Mouse (Mus musculus) kidney, adult 8-10 months (tissue): ENCODE data around the gene Slc25a10.
"Not testable (repeated sequence)": the region's sequence is repeated elsewhere in the genome, so short reads cannot be mapped to it uniquely, and the experiment has no call there.

ENCODE experiments used
- DNase-seq, 2 experiments: peaks; one replicate each; pipeline ENCODE4 v3.0.0; 2022

The Slc25a10 gene

DNA sequence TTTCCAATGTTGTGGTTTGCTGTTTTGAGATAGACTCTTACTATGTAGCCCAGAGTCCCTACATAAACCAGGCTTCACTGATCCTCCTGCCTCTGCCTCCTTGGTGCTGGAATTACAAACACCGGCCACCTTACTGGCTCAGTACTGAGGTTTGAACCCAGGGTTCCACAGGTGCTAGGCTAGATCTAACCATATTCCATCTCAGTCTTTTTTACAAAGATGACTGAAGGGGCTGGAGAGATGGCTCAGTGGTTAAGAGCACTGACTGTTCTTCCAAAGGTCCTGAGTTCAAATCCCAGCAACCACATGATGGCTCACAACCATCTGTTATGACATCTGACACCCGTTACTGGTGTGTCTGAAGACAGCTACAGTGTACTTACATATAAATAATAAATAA is 22.6 kb downstream of the Slc25a10 start:
- DNase-seq: not testable (repeated sequence)

DNA sequence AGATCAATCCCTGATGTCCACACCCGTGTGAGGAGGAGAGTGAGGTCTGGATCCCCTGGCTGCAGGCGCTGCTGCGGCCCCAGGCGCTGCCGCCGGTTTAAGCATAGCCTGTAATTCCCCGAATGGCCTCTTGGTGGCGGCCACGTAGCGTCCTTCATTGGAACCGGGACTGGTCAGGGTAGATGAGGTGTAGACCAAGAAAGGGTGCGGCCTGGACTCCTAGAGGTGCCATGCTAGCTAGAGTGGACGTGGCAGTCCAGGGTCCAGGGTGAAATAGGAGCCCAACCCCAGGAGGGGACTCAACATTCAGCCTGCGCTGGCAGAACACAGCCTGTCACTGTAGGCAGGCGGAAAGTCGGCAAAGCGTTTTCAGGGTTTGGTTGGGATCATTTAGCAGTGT is 24.0 kb downstream of the Slc25a10 start:
- DNase-seq: peak; percentile 84 to 94

DNA sequence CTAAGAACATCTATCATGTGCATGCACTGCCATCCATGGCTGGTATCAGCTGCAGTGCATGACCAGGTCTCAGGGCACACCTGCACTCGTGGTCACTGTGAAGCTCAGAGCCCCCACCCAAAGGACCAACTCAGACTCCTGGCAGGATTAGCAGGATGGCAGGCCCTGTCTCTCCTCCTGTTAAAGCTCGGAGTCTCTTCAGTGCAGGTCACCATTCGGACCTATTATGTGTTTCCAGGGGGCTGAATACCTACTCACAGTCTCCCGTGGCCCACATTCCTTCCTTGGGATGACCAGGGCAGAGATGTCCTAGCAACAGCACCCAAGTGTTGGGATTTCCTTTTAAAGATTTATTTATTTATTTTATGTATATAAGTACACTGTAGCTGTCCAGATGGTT is 25.5 kb downstream of the Slc25a10 start:
- DNase-seq: no peak

DNA sequence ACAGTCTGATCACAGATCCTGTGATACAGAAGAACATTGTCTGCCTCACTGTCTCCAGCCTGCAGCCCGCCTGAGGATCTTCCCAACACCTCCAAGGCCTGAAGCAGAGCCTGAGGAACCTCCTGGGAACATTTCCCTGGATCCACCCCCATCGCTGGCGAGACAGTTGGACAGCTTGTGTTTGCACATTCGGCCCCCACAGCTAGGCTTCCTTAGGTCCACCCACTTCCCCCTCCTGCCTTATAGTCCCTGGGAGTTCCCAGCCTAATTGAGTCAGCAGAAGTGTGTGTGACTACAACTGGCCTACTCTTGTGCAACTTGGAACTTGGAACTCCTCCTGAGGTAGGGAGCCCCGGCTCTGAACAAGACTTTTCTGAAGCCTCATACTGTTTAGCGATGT is 26.4 kb downstream of the Slc25a10 start:
- no peak for DNase-seq

DNA sequence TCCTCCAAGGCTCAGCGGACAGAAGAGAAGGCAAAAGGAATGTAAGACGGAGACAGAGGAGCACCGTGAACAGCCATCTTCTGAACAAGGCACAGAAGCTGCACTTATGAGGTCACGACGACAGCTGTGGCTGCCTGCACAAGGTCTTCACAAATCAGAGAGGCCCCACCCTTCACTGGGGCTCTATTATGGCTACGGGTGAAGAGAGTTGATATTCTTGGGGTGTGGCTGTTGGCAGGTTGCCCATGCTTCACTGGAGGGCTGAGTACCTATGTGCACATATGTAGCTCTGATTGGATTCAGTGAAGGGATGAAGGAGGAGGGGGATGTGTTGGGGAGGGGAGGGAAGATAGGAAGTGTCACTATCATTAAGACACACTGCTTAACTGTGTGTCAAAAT is 26.9 kb downstream of the Slc25a10 start:
- no peak for DNase-seq

DNA sequence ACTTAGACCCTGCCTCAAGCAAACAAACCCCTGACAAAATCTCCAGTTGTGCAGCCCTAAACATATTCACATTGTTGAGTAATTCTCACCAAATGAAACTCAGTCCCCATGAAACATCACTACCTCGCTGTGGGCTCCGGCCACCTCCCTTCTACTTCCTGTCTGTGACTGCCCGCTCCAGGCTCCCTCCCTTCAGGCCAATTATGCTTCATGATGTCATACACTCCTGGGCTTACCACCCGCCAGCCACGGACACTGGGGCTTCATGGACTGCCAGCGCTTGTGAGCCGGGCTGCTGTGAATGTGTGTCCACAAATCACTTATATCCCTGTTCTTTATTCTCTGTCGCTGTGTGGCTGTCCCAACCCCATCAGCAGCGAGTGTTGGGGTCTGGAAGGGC is 28.1 kb downstream of the Slc25a10 start:
- DNase-seq: peak in 1 of 2 experiments; percentile 45

DNA sequence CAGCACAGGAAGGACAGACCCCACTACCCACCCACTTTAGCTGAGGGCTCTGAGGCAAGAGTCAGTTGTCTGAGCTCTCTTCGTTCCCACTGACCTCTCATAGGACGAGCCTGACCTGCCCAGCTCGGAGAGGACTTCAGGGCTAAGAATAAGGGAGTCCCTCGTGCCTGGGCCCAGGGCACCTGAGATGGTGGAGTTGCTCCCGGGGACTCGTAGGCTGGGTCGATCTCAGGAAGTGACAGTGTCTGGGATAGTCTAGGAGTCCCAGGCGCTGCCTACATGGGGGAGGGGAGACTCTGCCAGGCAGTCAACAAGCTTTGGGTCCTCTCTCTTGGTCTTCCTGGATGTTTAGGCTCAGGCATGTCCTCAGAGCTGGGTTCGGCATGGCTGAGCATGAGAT is 28.9 kb downstream of the Slc25a10 start:
- no peak for DNase-seq

DNA sequence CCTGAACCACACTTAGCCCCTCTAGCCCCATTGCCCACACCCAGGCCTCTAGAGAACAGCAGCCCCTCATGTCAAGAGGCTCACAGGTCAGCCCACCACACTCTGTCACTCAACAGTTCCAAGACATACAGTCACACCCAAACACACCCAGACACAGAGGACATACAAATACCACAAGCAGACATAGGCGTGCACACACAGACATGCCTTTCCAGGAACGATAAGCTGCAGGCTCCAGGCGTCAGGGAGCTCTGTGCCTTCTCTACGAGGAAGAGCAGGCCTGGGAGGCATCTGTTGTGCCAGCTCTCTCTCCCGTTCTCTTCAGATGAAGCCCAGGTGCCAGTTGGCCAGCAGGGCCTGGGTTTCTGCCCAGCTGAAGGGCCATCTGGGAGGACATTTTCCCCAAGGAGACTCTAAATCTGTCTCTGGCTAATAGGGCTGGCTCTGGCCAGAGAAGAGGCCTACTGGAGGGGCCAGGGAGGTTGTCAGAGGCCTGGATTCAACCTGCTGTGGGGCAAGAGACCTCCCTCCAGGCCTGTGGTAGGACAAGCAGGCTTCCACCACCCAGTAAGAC is 29.4 kb downstream of the Slc25a10 start:
- DNase-seq: no peak

DNA sequence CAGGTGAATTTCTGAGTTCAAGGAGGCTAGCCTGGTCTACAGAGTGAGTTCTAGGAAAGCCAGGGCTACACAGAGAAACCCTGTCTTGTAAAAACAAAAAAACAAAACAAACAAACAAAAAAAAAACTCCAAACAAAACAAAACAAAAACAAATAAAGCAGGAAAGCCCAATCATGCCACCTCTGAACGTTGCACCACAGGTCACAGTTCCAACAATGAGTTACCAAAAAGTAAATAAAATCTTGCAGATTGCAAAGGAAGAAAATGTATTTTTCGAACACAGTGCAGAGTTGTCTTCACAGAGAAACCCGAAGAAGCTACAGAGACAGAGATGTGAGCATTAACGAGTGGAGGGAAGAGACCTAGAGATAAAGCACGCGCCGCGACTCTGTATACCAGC is 30.9 kb downstream of the Slc25a10 start:
- no peak for DNase-seq

DNA sequence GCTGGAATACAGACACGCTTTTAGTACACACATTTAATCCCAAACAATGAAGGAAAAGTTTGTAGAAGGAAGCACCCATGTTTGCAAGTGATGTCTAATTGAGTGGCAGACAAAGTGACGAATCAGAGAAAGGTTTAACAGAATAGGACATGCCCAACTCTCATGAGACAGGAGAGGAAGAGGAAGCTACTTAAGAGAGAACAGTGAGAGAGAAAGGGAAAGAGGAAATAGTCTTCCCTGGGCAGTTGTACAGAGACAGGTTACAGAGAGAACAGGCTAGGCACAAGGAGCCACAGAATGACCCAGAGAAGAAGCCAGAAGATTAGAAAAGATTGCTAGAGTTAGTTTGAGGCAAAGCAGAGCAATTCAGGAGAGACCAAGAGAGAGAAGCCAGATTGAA is 34.3 kb downstream of the Slc25a10 start:
- no peak for DNase-seq

DNA sequence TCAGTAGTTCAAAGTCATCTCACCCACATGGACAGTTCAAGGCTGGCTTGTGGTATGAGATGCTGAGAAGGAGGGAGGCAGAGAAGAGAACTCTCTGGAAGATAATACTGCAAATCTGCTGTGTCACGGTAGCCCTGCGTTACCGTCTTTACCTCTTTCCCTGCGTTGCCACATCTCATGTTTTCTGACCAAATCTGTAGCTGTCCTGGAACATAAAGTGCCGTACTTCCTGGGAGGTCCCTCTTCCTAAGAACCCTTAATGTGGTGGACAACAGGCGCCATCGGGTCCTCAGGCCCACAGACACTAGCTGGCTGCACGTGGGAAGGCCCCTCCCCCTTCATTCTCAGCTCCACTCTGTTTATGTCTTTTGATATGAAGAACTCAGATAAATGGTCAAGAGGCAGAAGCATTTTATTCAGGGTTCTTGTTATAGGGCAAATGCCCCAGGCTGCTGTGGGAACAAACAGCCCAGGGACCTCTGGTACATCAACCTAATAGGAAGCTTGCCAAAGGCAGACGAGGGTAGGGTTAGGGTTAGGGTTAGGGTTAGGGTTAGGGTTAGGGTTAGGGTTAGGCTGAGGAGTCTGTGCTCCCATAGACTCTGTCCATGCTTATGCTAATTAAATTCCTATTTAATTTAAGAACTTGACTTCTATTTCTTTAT is 36.2 kb downstream of the Slc25a10 start:
- no peak for DNase-seq

DNA sequence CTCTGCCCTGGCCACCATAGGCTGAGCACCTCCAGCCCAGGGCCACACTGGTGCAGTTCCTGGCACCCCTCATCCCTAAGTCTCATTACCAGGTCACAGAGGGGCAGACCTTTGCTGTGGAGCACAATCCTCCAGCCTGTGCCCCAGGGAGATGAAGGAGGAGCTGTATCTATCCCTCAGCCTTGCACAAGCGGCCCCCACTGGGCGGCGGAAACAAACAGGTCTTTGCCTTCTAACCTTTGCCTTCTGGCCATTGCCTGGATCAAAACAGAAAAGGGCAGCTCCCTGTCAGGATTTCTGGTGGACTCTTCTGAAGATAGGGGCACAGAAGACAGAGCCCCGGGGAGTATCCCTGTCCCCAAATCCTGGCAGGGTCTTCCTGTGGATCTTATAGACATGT is 37.3 kb downstream of the Slc25a10 start:
- no peak for DNase-seq

DNA sequence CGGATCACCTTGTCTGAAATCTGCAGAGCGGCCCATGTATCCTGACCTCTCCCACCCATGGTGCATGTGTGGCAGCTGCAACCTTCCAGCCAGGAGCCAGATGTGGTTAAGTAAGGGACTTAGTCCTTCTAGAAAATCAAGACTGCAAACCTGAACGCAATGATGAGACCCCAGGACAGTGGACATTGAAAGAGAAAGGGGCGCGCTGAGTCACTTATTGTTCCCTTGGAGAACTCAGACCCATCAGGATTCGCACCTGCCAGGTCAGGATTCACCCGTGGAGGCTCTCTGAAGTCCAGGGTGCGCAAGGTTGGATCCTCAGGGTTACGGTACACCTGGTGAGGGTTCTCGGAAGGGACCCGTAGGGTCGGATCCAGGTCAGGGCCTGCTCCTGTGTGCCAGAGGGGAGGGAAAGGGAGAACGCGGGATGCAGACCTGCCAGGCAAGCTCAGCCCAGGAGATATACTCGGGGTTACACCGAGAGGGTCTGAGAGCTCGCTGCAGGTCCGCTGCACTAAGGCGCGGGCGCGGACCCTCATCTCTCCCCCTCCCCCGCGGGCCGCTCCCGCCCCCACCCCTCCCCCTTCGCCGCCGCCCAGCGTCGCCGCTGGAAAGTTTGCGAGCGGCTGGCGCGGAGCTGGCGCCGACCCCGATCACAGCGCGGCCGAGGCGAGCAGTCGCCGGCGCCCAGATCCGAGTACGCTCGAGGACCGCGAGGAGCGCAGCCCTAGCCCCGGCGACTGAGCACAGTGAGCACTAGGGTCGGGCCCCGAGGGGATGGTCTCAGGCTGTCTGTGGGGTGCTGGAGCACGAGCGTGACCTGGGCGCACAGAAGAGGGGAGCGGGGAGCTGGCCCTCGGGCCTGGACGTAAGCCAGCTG is 38.7 kb downstream of the Slc25a10 start, which contains the start of gene Gcgr:
TSS of gene Gcgr (plus strand) at position 615 of the 880 bp plus-strand sequence.
- no peak for DNase-seq

DNA sequence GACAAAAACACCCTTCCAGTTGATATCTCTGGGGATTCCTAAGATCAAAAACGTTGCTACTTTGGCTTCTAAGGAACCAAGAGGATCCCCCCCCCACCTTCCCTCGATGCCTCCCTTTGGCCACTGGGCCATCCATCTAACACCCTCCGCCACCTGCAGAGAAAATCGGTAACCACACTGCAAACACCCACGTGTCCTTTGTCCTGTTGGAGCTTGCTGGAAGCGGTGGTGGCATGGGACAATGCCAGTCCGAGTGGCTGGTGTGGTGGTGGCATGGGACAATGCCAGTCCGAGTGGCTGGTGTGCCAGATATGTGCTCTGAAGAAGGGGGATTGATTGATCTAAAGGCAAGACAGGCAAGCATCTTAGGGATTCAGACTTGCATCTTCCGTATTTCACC is 40.0 kb downstream of the Slc25a10 start:
- DNase-seq: no peak

DNA sequence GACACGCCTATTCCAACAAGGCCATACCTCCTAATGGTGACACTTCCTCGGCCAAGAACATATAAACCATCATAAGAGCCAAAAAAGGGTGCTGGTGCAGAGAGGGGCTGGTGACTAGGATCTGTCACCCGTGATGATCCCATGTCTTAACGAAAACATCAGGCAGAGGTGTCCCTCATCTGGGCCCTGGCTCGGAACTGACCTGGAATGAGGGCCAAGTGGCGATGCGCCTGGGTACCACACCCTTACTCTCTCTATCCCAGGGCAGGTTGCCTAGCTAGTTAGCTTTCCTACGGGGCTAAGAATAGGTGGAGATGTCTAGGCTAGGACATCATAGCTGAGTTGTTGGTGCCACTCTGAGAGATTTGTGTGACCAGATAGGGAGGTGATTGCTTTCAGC is 42.5 kb downstream of the Slc25a10 start:
- DNase-seq: no peak

DNA sequence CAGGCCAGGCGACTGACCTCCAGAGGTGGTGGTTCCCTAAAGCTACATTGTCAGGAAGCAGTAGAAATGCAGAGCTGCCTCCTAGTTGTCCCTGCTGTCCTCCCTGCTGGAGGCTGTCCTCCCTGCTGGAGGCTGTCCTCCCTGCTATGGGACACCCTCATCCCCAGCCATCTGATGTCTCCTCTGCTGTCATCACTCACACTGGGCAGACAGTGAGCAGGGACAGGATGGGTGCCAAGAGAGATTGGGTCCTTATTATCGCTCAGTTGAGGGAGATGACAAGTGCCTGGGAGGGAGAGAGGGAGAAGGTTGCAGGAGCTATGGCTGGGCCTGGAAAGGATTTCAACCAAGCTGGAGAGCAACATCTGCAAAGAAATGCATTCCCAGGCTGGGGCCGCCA is 43.5 kb downstream of the Slc25a10 start:
- no peak for DNase-seq

DNA sequence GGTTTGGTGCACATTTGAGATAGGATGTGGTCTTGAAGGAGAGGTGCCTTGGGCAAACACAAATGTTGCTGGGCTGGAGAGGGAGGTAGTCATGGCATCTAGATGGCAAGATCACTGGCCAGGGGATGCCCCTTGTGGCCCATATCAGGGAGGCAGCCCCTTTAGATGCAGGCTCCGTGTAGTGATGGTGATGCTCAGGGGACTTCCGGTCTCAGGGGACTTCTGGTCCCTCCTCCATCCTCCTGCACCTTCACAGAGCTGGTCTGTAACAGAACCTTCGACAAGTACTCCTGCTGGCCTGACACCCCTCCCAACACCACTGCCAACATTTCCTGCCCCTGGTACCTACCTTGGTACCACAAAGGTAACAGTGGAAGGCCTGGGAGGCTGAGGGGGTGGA is 44.2 kb downstream of the Slc25a10 start:
- no peak for DNase-seq

DNA sequence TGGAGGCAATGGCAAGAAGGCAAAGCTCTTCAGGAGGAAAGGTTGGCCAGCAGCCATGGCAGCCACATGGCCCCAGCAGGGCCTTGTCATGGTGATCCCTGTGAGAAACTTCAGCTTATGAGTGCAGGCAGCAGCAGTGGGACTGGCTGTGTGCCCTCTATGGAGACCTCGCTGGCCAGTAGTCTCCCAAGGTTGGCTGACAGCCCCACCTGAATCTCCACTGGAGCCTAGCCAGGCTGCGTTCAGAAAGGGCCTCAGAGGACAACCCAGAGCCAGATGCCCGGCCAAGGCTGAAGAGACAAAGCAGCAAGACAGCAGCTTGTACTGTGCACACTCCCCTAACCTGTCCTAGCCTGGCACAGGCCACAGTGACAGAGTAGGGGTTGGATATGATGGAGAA is 46.8 kb downstream of the Slc25a10 start:
- peak; percentile 87 to 91 for DNase-seq

DNA sequence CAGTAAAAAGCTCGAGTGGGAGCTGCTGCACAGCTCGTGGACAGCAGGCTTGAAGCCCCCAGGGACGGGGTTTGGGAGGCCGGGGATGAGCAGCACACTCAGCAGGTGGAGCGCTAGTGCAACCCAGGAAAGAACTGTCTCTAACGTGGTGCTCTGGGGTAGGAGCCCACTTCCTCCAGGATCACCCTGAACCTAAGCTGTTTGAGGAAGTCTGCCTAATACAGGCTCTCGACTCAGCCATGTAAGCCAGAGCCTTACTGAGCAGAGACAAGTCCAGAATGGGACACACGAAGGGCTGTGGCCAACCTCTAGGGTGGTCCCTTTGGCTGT is 47.3 kb downstream of the Slc25a10 start:
- no peak for DNase-seq

DNA sequence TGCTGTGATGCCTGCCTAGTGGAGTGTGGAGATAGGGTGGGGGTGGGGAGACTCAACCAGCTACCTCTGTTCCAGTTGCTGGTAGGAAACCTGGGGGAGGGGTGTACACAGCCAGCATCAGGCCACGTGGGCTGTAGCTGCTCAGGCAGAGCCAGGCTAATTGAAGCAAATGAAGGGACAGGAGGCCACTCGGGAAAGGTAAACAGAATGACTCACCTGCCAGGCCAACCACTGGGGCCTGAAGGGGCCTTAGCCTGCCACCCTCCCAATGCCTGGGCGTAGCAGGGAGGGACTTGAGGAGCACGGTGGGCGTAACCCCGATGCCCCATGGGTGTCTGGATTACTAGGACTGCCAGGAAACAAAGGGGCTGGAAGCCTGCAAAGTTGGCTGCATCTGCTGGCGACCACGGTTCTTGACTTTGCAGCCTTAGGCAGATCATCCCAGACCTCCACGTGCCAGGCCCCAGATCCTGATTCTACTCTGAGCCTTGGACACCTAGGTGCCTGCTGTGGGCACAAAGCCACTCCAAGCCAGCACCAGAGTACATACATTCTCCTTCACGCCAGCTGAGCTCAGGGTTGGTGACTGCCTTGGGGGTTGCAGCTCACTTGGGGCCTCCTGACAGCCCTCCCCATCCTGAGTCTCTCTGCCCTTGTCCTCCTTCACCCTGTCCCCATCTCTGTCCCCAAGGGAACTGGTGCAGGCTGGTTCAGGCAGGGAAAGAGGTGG is 47.8 kb downstream of the Slc25a10 start:
- peak; percentile 67 to 90 for DNase-seq

DNA sequence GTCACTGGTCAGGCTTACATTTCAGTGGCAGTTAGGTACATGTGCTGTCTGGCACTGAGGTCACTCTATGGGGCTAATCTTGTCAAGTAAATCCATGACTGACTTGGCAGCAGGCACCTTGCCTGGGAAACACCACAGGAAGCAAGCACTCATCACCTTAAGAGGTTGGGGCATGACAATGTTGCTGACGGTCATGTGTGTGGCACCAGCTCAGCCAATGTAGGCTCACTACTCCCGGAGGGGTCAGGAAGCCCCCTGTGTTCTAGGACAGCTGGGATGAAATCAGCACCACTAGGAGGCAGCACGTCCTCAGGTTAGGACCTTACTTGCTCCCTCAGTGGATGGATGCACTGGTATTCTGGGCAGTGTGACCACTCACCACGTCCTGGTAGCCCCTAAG is 50.3 kb downstream of the Slc25a10 start:
- DNase-seq: peak in 1 of 2 experiments; percentile 44

DNA sequence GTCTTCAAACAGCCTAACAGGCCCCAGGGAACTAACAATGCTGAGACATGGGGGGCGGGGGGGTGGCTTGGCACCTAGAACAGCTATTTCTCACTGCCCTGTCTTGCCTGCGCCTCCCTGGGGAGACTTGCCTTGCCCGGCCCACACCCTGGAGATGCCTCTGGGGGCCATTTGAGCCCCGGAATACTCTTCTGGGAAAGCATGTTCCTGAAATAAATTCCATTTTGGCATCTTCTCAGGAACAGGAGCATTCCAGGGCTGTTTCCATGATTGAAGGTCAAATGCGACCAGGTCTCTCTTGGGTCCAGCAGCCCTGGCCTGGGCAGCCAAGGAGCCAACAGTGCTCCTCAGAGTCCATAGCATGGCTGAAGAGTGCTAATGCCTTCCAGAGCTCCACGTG is 50.7 kb downstream of the Slc25a10 start:
- DNase-seq: no peak

DNA sequence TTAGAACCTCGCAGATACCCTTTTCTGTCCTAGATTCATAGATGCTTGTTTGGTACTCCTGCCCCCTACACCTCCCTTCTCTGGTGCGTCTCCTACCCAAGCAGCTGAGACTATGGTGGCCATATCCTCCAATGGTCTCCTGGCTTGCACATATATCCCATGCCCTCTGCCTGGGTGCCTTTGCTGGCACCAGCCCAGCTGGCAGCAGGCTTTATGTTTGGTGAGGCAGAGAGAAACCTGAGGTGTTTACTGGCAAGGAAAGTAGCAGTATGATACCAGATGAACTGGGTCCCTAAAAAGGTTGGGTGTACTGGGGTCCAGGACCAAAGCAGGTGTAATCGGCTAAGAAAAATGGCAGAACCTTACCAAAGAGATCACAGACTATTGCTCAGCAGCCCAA is 54.3 kb downstream of the Slc25a10 start:
- DNase-seq: peak in 1 of 2 experiments; percentile 54
